Mouse (Mus musculus) embryo, embryonic 10.5 days (tissue): ENCODE results near the gene Ubap2l.

Experiments used
- DNase-seq: peaks from one replicate; pipeline ENCODE4 v3.0.0-alpha.2; 2015; ENCODE audit warnings: low spot score

The Ubap2l gene

DNA sequence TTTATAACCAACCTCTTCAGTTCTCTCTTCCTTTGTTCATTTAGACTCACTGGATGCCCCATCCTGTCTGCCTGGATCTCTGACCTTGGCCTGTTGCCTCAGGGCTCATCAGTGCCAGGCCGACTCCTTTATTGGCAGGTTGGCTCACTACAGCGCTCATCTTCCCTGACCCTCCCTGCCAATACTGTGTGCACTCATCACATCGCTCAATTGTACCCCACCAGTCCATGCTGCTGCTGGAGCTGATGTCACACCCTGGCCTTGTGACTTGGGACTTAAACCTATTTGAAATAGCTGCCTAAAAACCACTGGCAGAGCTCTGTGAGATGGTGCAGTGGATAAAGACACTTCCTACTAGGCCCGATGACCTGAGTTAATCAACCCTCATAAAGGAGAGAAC is 15.4 kb upstream of the Ubap2l start:
- no peak for DNase-seq

DNA sequence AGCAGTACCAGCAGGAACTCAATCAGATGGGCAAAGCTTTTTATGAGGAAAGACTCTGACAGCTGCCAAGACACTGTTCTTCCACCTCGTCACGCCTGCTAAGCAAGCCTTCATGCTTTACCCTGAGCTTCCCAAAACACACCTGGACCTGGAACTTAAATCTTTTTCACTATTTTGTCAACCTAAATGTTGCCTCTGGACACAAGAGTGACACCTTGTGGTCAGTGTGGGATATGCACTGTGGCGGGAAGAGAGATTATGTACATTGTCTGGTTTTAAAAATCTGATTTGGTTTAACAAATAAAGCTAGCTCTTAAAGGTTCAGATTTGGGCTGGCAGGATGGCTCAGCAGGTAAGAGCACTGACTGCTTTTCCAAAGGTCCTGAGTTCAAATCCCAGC is 13.1 kb upstream of the Ubap2l start:
- peak; percentile 74 for DNase-seq

DNA sequence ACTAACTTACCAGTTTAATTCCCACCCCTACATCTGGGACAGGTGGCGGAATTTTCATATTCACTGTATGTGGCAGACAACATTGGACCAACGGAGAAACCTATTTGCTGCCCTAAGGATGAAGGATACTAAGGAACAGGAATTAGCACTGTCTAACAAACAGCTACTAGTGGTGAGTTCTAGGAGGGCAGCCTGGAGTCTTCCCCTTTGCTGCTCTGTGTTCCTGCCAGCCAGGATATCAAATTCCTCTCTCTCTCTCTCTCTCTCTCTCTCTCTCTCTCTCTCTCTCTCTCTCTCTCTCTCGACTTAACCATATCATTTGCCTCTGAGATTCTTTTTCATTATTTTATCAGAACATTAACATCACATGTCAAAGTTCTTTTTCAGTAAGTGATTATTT is 12.0 kb upstream of the Ubap2l start:
- no peak for DNase-seq

DNA sequence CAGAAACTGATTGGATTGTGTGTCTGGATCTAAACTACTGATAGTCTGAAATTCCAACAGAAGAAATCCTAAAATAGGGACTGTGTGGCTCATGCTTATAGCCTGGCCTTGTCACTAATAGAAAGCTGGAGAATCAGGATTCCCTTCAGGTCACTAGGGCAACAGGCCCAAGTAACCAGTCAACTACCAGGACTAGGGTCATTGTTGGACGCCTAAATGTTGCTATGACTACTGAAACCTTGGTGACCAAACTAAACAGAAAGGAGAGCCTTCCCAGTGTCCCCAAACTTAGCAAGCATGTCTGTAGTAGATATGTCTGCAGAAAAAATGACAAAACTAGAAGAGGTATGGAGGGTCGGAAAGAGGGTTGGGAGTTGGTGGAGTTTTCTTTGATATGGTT is 10.1 kb upstream of the Ubap2l start:
- DNase-seq = no peak

DNA sequence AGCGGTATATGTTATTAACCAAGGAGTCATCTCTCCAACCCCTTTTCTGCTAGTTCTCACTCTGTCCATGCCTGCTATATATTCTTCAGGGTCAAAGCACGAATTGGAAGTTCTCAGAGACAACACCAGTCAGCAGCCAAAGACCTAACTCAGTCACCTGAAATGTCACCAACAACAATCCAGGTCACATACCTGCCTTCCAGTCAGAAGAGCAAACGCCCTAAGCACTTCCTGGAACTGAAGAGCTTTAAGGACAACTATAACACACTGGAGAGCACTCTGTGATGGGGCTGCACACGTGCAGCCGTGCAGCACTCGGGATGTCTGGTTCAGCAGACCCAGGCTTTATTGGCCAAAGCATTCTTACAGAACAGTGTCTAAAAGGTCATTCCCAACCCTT is 9.1 kb upstream of the Ubap2l start:
- no peak for DNase-seq

DNA sequence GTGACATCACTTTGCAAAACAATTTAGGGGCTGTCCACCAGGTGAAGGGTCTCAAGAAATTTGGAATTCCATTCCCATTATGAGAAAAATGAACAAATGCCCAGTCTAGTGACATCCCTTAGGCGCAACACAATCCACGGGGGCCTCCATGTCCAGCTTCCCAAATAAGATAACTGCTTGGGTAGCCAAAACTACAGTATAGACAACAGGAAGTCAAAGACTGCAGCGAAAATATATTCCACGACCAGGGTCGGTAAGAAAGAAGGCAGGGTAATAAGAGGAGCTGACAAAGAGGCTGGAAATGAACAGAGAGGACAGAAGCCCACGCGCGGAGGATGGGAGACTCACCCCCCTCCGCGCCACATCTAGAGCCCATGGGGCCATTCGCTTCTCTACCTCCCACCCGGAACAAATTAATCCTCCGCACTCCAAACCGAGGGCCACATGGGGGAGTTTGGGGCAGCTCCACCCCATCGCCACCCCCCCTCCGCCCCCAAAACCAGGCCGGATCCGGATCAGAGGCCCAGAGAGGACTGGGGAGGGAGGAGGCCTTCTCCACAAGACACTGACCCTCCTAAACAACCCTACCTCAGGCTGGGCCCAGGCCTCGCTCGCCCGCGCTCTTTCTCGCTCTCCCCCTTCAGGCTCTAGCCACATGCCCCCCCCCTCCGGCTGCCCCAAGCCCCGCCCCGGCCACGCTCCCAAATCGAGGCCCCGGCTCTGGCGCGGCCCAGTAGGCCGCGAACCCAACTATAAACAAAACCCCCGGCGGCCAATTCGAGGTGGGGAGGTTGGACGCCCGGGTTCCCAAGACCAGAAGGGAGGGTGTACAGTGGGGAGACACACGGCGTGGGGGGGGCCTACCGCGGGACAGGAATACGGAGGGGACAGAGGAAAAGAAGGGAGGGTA is 732 bp downstream of the Ubap2l start, which contains the start of gene 4933434E20Rik:
4933434E20Rik (plus strand) TSS at position 196 of the 910 bp plus-strand sequence.
- DNase-seq = peak; percentile 68

DNA sequence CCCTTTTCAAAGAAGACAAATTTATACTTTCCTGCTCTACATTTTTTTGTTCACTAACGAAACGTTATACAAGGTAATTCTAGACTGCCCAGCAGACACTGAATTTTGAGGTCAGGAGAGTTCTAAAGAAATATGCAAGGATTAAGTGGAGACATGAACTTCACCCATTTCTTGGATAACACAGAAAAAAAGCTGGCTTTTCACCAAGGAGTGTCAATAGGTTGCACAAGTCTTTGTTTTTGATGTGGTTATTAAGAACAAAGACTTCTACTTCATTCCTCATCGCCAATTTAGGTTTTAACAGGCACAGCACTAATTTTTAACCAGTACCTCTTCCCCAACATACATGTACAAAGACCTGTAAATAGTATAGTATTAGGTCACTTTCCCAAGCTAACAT is 2.7 kb downstream of the Ubap2l start:
- DNase-seq = no peak

DNA sequence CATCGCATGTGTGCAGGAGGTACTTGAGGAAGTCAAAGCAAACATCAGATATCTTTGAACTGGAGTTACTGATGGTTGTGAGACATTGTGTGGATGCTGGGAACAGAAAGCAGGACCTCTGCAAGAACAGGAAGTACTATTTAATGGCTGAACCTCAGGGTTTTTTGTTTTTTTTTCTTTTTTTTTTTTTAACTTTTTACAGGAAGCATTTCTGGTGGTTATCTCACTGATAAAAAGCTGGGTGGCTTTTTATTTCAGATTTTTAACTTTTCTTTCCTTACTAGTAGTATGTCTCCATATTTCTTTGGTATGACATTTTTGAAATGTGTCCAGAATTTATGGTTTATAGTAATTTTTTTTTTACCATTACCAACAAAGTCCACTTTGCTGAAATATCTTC is 16.2 kb downstream of the Ubap2l start:
- DNase-seq = no peak

DNA sequence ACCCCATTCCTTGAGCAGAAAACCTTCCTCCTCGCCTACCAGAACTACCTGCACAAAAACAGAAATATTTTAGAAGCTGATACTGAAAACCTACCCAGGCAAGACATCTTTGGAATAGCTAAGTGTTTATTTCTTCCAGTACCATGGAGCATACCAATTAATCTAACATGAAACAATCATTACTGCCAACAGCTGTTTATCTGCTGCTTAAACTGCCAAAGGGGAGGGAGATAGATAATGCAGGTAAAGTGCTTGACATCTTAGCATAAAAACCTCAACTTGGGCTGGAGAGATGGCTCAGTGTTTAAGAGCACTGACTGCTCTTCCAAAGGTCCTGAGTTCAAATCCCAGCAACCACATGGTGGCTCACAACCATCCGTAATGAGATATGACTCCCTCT is 17.8 kb downstream of the Ubap2l start:
- DNase-seq = no peak

DNA sequence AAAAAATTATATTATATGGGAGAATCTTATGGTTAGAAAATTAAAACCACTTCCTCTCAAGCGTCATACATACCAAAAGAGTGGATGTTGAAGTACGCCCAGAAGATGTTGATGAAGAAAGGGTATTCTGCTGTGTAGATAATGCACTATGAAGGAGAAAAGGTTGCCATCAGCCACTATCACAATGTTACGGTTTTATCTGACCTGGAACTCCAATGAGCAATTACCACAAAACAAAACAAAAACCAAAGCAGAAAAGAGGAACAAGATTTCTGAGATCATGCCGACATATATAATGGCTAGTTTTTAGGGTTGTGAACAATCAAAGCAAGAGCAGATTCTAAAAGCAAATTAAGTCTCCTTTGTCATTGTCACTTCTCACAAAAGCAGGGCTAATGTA is 35.8 kb downstream of the Ubap2l start:
- DNase-seq = no peak

DNA sequence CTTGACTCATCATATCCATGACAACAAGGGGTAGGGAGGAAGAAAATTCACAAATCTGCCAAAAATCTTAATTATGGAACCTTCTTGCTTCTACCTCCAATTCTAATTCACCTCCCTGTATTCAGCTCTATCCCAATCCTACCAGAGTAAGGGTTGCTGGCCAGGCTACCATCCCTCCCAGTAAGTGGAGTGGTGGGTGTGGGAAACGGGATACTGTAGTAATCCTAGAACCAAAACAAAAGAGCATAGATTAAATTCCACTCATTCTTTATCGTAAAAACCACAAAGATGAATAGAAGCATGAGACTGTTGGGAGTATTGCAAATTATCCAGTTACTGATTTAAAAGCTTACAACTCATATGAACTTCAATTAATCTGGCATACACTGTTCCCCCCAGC is 42.1 kb downstream of the Ubap2l start:
- DNase-seq = no peak

DNA sequence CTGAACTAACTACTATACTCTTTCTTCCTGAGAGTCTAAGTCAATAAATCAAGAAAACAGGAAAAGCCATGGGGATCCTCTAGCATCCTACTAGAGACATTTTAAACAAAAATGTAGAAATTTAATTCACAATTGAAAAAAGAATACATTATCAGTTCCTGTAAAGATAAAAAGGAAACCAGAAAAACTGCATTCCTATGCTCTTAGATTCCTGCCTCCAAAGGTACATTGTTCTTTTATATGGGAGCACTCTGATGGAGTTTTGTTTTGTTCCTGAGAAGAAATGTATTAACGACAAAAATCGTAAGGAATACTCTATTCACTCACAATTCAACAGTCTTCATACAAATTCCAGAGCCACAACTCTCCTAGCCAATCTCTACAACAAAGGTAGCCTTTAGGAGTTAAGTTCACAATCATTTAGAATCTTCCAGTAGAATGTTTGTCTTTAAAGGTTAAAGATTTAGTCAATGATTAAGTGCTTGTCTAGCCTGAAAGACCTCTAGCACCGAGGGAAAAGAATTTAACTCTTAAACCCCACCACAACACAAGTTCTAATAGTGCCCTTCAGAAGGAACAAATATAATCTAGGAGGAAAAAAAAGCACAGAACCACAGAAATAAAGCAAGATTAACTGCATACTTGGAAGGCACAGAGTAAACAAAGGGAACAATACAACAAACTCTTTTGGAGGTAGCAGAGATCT is 48.2 kb downstream of the Ubap2l start:
- DNase-seq = no peak

DNA sequence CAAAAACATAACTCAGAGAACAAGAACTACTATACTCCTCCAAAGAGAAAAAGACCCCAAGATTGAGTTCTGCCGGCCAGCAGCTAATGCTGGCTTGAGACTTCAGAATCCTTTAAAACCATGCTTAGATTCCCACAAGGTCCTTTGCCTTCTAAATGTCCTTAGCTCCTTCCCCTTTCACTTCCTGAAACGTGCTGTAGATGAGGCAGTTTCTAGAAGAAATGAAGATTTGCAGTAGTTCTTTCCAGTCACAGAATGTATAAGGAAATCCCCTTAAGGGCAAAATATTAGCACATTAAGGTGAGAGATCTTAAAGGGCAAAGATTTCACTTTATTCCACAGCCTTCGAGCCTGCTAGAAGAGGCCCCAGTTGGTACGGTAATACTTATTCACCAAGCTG is 52.6 kb downstream of the Ubap2l start:
- no peak for DNase-seq

DNA sequence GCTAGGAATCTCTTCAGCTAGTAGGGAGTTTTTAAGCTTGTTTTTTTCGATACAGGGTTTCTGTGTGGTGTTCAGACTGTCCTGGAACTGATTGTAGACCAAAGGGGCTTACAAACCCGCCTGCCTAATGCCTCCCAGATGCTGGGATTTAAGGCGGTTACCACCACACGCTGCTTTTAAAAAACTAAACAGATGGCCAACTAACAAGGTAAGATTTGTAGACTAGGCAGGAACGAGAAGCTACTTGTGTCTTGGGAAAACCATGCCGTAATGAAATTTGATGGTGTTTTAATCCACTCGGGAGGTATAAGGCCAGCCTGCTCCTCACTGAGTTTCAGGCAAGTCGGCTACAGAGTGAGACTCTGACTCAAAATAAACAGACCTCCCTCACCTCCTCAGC is 53.3 kb downstream of the Ubap2l start:
- DNase-seq = peak; percentile 72

DNA sequence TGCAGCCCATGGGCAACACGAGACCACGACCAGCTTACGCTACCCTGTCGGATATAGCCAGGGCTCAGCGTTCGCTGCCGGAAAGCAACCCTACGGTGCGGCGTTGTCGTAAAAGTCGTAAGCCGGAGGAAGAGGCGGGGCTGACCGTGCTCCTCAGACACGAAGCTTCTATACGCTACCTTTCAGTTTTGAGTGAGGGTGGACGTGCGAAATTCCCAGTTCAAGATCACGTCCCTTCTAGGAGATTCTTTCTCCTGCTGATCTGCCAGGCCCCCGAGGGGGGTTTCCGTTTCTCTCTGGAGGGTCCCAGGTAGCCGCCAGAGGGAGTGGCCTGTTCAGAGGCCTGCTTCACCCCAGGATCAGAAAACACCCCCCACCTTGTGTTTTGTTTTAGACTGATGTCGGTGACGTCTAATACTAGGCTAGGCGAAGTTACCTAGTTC is 53.8 kb downstream of the Ubap2l start, which contains the start of gene Hax1:
Hax1 (minus strand) TSS at position 169 of the 443 bp plus-strand sequence.
- DNase-seq = peak; percentile 97

DNA sequence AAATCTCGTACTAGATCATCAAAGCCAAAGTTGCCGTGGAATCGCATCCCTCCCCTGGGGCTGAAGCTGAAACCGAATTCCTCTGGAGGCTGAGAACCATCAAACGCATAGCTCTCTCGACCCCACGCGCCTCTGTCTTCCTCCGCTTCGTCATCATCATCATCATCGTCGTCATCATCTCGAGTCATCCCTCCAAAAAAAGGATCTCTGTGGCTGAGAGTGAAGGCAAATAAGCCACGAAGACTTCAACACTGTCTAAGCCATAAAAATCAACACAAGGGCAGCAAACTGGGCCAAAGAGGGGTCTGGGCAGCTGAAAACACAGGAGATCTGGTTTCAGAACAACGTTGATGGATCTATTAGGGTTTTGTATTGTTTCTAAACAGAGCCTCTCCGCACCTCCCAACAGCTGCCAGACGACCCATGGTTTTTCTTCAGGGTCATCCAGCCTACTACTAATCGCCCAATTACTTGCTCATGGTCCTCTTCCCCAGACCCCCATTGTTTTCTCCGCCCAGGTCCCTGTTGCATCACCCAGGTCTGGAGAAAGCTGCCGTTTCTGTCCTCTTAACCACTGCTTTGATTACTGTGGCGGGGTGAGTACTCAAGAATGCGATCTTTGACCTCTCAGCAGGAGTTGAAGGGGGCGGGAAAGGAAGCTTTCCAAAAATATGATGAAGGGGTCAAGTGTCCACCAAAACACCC is 54.5 kb downstream of the Ubap2l start:
- DNase-seq = peak; percentile 78

DNA sequence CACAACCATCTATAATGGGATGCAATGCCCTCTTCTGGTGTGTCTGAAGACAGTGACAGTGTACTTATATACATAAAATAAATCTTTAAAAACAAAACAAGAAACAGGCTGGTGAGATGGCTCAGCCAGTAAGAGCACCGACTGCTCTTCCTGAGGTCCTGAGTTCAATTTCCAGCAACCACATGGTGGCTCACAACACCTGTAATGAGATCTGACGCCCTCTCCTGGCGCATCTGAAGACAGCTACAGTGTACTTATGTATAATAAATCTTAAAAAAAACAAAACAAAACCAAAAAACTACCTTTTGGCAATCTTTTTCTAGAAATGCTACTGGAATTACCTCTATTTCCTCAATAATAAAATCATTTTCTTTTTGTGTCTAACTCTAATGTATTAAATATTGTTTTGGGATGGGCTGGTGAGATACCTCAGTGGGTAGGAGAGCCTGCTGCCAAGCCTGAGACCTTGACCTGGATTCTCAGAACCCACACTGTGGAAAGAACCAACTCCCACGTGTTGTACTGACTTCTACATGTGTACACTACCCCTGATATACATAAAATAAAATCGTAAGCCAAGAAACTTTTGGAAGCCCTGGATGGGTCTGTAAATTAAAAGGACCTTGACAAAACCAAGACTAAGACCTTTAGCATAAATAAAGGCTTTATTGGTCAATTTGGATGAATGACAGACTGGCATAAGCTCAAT is 57.5 kb downstream of the Ubap2l start:
- DNase-seq = no peak

DNA sequence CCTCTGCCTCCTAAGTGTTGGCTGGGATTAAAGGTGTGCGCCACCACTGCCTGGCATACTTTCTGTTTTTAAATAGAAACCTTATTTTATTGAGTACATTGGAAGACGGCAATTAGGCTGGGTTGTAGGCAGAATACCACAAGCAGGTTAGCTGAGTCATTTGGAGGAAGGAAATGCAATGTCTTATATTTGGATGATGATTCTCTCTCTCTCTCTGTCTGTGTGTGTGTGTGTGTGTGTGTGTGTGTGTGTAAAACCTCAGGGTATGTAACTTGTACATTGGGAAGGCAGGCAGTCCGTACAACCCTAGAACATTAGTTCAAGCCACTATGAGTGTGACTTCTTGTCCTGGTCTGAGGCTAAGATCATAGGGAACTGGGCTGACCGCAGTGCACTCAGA is 64.6 kb downstream of the Ubap2l start:
- no peak for DNase-seq

DNA sequence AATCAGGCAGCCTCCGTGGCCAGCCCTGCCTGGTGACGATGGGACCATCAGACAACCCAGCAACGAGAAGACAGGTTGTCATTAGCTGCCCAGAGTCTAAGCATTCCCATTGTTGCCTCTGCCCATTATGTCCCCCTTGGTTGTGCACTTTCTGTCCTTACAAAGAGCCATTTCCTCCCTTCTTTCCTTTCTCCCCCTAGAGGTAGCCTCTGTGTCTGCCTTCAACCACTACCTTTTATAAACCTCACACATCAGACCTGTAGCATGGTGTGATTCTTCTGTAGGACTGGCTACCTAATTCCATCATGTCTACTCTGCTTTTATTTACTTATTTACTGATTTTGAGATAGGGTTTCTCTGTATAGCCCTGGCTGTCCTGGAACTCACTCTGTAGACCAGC is 65.2 kb downstream of the Ubap2l start:
- DNase-seq = no peak

DNA sequence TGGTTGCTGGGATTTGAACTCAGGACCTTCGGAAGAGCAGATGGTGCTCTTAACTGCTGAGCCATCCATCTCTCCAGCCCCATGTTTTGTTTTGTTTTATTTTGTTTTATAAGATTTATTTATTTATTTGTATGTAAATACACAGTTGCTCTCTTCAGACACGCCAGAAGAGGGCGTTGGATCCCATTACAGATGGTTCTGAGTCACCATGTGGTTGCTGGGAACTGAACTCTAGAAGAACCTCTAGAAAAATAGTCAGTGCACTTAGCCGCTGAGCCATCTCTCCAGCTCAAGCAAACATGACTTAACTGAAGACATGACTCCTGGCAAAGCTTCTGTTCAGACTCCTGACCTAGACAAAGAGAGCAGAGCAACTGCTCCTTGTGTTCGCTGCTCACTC is 70.0 kb downstream of the Ubap2l start:
- DNase-seq = no peak

DNA sequence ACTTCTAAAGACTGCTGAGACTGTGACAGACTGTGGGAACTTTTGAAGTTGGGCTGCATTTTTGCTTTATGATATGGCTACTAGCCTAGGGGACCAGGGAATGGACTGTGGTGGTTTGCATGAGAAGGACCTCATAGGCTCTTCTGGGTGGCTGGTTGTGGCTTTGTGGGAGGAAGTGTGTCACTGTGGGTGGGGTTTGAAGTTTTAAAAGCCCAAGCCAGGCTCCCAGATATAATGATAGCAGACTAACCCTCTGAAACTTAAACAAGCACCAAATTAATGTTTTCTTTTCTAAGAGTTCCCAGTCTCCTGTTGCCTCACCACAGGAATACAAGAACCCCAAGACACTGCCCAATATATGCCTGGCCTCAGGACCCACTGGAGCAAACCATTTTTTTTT is 75.6 kb downstream of the Ubap2l start:
- no peak for DNase-seq

DNA sequence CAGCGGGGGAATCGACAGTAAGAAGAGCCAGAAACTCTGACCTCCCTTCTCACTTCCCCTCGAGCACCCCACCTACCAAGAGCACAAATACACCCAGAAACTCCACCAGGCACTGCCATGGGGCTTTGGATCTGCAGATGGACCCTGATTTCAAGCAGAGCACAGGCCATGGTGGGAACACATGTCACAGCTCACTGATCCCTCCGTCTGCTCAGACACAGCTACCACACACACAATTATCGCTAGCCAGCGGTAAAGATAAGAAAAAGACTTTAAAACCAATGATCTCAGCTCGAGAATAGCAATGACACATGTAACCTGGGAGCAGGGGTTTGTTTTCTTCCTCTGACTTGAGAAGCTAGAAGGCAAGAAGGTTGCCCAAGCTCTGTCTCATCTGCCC is 83.9 kb downstream of the Ubap2l start:
- DNase-seq = no peak
